Mouse (Mus musculus) midbrain, embryonic 10.5 days (tissue): Measurements from ENCODE around the gene Plagl1. TPM values are rescaled to one million over a fixed set of nuclear protein-coding genes. Genes with fewer than 3 reads are reported as not detected.

Source experiments
- DNase-seq: peaks from one replicate; pipeline ENCODE4 v3.0.0-alpha.2; 2017; ENCODE audit warnings: low spot score
- H3K27ac ChIP-seq: fragments of 300-500 bp; sonication (generic); replicated peaks from 2 replicates; pipeline ENCODE4 v1.5.1; 2016; ENCODE audit warnings: mild to moderate bottlenecking
- H3K27me3 ChIP-seq: fragments of 300-500 bp; sonication (generic); 2 replicates; pipeline ENCODE4 v1.6.1; 2016; ENCODE audit warnings: low read depth, mild to moderate bottlenecking; ENCODE audit not compliant: poor library complexity, severe bottlenecking
- H3K36me3 ChIP-seq: fragments of 300-500 bp; sonication (generic); 2 replicates; pipeline ENCODE4 v1.6.1; 2016; ENCODE audit warnings: mild to moderate bottlenecking, moderate library complexity
- H3K4me1 ChIP-seq: fragments of 300-500 bp; sonication (generic); 2 replicates; pipeline ENCODE4 v1.6.1; 2016
- H3K4me3 ChIP-seq: fragments of 300-500 bp; sonication (generic); 2 replicates; pipeline ENCODE4 v1.5.1; 2016; ENCODE audit warnings: mild to moderate bottlenecking, moderate library complexity
- H3K9me3 ChIP-seq: fragments of 300-500 bp; sonication (generic); replicated peaks from 2 replicates; pipeline ENCODE4 v1.6.1; 2016; ENCODE audit warnings: mild to moderate bottlenecking
- WGBS: fragments of 180-500 bp; shearing (Covaris S2); methylation state at CpG from one replicate; pipeline ENCODE4 v1.1.7; 2016; 5-methylcytosine and 5-hydroxymethylcytosine counted together
- polyA plus RNA-seq: library from polyadenylated mRNA; unstranded; fragments of >200 nt; fragmentation: Nextera tagmentation; extraction: Ambion mirVana; gene quantifications from 2 replicates; pipeline ENCODE4 v1.2.1, GENCODE M21; 2016

Gene Plagl1
- polyA plus RNA-seq, 1 experiment from 2014 or later: 65.6 TPM

DNA sequence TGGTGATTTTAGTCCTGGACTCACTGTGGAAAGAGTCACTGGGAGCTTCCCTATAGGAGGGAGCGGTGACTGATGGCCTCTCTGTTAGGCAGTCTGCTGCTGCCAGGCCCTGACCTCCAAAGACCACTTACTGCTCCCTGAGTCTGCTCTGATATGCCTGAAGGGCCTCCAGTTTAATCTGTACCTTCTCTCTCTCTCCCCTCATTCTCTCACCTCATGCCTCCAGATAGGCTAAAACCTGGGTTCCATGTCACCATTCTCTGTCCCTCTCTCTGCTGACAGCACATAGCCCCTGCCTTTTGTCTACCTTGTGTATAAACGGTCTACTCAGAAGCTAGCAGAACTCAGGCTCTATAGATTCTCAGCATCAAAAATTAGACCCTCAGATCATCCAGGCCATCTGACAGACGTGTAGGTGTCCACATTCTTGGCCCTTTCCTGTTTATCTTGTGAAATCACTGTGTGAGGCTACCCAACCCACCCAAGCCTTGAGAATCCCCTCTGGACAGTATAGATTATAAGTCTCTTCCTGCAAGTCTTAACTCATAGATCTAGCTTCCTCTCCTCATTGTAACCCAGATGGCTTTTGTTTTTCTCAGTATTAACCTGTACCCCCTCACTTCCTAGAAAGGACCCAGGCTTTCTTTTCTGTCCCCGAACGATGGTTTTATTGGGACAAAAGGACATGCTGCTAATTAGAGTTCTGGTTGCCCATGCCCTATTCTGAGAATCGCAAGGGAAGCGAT, 57.9 kb downstream of the Plagl1 start:
- 49% methylated on average over 7 of the region's 7 CpGs for WGBS
- peak; percentile 33 for DNase-seq
- peaks cover 75% of the 10 kb centered on the region for H3K4me1 ChIP-seq

DNA sequence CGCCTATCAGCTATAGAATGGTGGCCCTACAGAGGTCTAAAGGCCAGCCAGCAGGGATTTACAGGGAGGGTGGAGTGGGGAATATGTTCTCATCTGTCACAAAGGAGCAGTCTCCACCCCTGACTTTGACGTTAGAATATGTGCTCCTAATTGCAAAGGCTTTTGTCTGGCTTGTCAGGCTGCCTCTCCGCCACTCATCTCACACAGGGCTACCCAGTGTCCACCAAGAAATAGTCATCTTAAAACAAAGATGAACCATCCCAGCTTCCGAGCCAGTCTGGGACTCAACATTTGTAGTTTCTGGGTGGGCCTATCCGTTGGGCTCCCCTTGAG, 58.4 kb downstream of the Plagl1 start:
- whole genome bisulfite sequencing: 38% methylated on average over 5 of the region's 5 CpGs
- DNase-seq: no peak
- H3K4me1 ChIP-seq: peaks cover 70% of the 10 kb centered on the region
- H3K9me3 ChIP-seq: no peaks in the 10 kb centered on the region
- peak overlapping the region; percentile 90 for H3K27ac ChIP-seq
- H3K27me3 ChIP-seq: no peaks in the 10 kb centered on the region
- H3K4me3 ChIP-seq: no peak overlapping the region
- H3K36me3 ChIP-seq: peaks cover 10% of the 10 kb centered on the region

More for the DNA sequence above, 57.9 kb downstream of the Plagl1 start:
- peak overlapping the region; percentile 90 for H3K27ac ChIP-seq
- peaks cover 10% of the 10 kb centered on the region for H3K36me3 ChIP-seq
- no peak overlapping the region for H3K4me3 ChIP-seq
- no peaks in the 10 kb centered on the region for H3K27me3 ChIP-seq
- H3K9me3 ChIP-seq: no peaks in the 10 kb centered on the region

GRCm38 (mm10) chr10:13119300-13119699, 59.0 kb downstream of the Plagl1 start:
- Histone ChIP-seq H3K27me3 (no peaks in the 10 kb centered on the region), H3K4me1 (peaks cover 66% of the 10 kb centered on the region), H3K9me3 (no peaks in the 10 kb centered on the region), H3K4me3 (no peak overlapping the region), H3K36me3 (peaks cover 10% of the 10 kb centered on the region), H3K27ac (peak overlapping the region; percentile 90)
- DNase-seq: no peak
- 79% methylated on average over 2 of the region's 2 CpGs for WGBS

- WGBS: 67% methylated on average over 3 of the region's 3 CpGs
- no peaks in the 10 kb centered on the region for H3K27me3 ChIP-seq
- peak; percentile 10 for DNase-seq
- H3K27ac ChIP-seq: no peak overlapping the region; the same call in 1 of the 2 replicates
- no peak overlapping the region for H3K4me3 ChIP-seq
- H3K4me1 ChIP-seq: peaks cover 14% of the 10 kb centered on the region
- peaks cover 6% of the 10 kb centered on the region for H3K9me3 ChIP-seq
- H3K36me3 ChIP-seq: peaks cover 69% of the 10 kb centered on the region
Observed at GRCm38 (mm10) chr10:13125811-13126210, 65.5 kb downstream of the Plagl1 start.

GRCm38 (mm10) chr10:13127335-13127734, 67.0 kb downstream of the Plagl1 start:
- H3K27me3 ChIP-seq: no peaks in the 10 kb centered on the region
- 73% methylated on average over 13 of the region's 13 CpGs for WGBS
- H3K36me3 ChIP-seq: peaks cover 63% of the 10 kb centered on the region
- H3K4me3 ChIP-seq: no peak overlapping the region
- DNase-seq: peak; percentile 31
- 0 out of 2 replicates have a peak overlapping the region, but pooled peaks have one; percentile 23 for H3K27ac ChIP-seq
- H3K9me3 ChIP-seq: peaks cover 6% of the 10 kb centered on the region
- peaks cover 10% of the 10 kb centered on the region for H3K4me1 ChIP-seq

- H3K4me3 ChIP-seq: no peak overlapping the region
- H3K9me3 ChIP-seq: peaks cover 6% of the 10 kb centered on the region
- H3K36me3 ChIP-seq: peaks cover 61% of the 10 kb centered on the region
- H3K4me1 ChIP-seq: peaks cover 10% of the 10 kb centered on the region
- no peaks in the 10 kb centered on the region for H3K27me3 ChIP-seq
- H3K27ac ChIP-seq: no peak overlapping the region
- WGBS: 94% methylated on average over 7 of the region's 7 CpGs
- DNase-seq: peak; percentile 6
Observed at GRCm38 (mm10) chr10:13127946-13128345, 67.6 kb downstream of the Plagl1 start.

DNA sequence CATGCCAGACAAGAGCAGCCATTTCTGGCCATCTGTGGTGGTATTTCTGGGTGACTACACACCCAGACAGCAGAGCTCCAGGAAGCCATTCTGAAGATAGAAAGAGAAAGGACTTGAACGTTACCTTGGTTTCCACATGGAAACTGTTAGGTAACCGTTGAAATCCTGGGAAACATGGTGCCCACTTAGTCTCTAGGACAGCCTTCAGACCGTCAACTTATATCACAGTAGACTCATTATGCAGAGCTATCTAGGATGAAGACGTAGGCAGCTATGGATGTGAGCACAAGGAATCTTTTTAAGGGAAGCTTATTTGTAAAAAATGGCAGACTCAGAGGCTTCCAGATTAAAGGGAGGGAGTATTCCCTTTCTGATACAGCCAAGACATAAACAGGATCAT, 73.5 kb downstream of the Plagl1 start:
- Histone ChIP-seq H3K36me3 (peaks cover 15% of the 10 kb centered on the region), H3K27me3 (no peaks in the 10 kb centered on the region), H3K4me1 (no peaks in the 10 kb centered on the region), H3K27ac (no peak overlapping the region), H3K4me3 (no peak overlapping the region), H3K9me3 (no peaks in the 10 kb centered on the region)
- no peak for DNase-seq
- 88% methylated on average over 4 of the region's 4 CpGs for WGBS

GRCm38 (mm10) chr10:13135276-13135675, 75.0 kb downstream of the Plagl1 start:
- Histone ChIP-seq H3K9me3 (no peaks in the 10 kb centered on the region), H3K36me3 (0 out of 2 replicates have a peak, but pooled peaks cover under 1% of the 10 kb centered on the region), H3K4me3 (no peak overlapping the region), H3K27me3 (no peaks in the 10 kb centered on the region), H3K4me1 (peaks cover 5% of the 10 kb centered on the region), H3K27ac (0 out of 2 replicates have a peak overlapping the region, but pooled peaks have one; percentile 1)
- DNase-seq: peak; percentile 7
- WGBS: 95% methylated on average over 7 of the region's 7 CpGs

DNA sequence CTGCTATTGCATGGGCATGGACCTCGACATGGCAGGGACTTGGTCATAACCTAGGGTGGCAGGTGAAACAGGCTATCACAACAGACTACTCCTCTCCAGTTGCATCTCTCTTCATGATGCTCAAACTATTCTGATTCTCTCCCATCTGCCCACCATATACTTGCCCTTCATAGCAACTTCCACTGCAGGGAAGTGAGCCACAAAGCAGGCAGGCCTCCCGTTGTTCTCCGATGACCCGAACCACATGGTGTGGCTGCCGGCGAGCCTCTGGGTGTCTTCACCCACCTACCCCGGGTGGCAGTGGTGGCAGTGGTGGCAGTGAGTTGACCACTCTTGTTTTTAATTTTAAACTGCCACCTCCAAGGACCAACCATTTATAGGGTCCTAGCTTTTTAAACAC, 75.4 kb downstream of the Plagl1 start:
- Histone ChIP-seq H3K27me3 (no peaks in the 10 kb centered on the region), H3K9me3 (no peaks in the 10 kb centered on the region), H3K4me1 (peaks cover 10% of the 10 kb centered on the region), H3K36me3 (no peaks in the 10 kb centered on the region), H3K27ac (0 out of 2 replicates have a peak overlapping the region, but pooled peaks have one; percentile 1), H3K4me3 (no peak overlapping the region)
- WGBS: 94% methylated on average over 7 of the region's 7 CpGs
- peak; percentile 2 for DNase-seq

- no peaks in the 10 kb centered on the region for H3K27me3 ChIP-seq
- peaks cover 12% of the 10 kb centered on the region for H3K4me1 ChIP-seq
- peak; percentile 5 for DNase-seq
- no peak overlapping the region for H3K27ac ChIP-seq
- H3K9me3 ChIP-seq: no peaks in the 10 kb centered on the region
- no peak overlapping the region for H3K4me3 ChIP-seq
- no peaks in the 10 kb centered on the region for H3K36me3 ChIP-seq
- WGBS: 95% methylated on average over 6 of the region's 6 CpGs
Observed at GRCm38 (mm10) chr10:13137906-13138305, 77.6 kb downstream of the Plagl1 start.

- no peak overlapping the region for H3K27ac ChIP-seq
- H3K36me3 ChIP-seq: no peaks in the 10 kb centered on the region
- no peaks in the 10 kb centered on the region for H3K27me3 ChIP-seq
- no peak overlapping the region for H3K4me3 ChIP-seq
- WGBS: 48% methylated on average over 2 of the region's 2 CpGs
- peaks cover 12% of the 10 kb centered on the region for H3K4me1 ChIP-seq
- no peaks in the 10 kb centered on the region for H3K9me3 ChIP-seq
- no peak for DNase-seq
Observed at GRCm38 (mm10) chr10:13140434-13140833, 80.1 kb downstream of the Plagl1 start.

DNA sequence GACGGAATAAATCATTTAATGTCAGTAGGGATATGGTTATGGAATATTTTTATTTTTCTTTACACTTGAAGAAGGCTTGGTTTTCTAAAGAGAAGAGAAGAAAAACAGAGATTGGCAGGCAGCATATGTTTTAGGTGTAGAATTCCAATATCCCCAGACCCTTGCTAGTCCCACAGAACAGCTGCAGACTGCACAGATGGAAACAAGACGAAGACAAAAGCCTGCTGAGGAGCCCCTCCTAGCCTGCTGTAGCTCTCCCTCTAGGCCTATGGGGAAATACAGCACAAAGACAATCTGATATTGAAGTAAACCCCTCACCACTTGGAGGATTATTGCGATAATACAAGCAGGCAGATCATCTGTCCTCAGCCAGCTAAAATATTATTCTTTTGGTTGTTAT, 90.1 kb downstream of the Plagl1 start:
- Histone ChIP-seq H3K27me3 (no peaks in the 10 kb centered on the region), H3K4me1 (no peaks in the 10 kb centered on the region), H3K9me3 (no peaks in the 10 kb centered on the region), H3K4me3 (no peak overlapping the region), H3K27ac (no peak overlapping the region), H3K36me3 (no peaks in the 10 kb centered on the region)
- 80% methylated on average over 3 of the region's 3 CpGs for WGBS
- DNase-seq: no peak

- no peaks in the 10 kb centered on the region for H3K36me3 ChIP-seq
- H3K4me3 ChIP-seq: no peak overlapping the region
- no peaks in the 10 kb centered on the region for H3K4me1 ChIP-seq
- no peaks in the 10 kb centered on the region for H3K27me3 ChIP-seq
- DNase-seq: no peak
- 85% methylated on average over 5 of the region's 5 CpGs for WGBS
- H3K27ac ChIP-seq: 0 out of 2 replicates have a peak overlapping the region, but pooled peaks have one; percentile 38
- H3K9me3 ChIP-seq: no peaks in the 10 kb centered on the region
Observed at GRCm38 (mm10) chr10:13151353-13151752, 91.0 kb downstream of the Plagl1 start.
